Mouse (Mus musculus) lung, embryonic 15.5 days (tissue): Measurements from ENCODE around the gene Spice1. TPM values are rescaled to one million over a fixed set of nuclear protein-coding genes. Genes with fewer than 3 reads are reported as not detected.
A peak's percentile ranks its signal among the peaks of the same experiment; 100 is the strongest.

Source experiments
- ATAC-seq: fragments of 200-750 bp; cut with Nextera tagmentation; 2 replicates; pipeline ENCODE4 v1.8.0; 2017; ENCODE audit warnings: moderate number of reproducible peaks, borderline replicate concordance; ENCODE audit not compliant: low FRiP score, low TSS enrichment; ENCODE audit errors: extremely low read depth
- H3K27ac ChIP-seq: fragments of 300-500 bp; sonication (generic); 2 replicates; pipeline ENCODE4 v1.5.1; 2015; ENCODE audit warnings: moderate library complexity, mild to moderate bottlenecking, inconsistent platforms
- H3K27me3 ChIP-seq: fragments of 300-500 bp; sonication (generic); 2 replicates; pipeline ENCODE4 v1.6.1; 2015; ENCODE audit warnings: inconsistent platforms
- H3K36me3 ChIP-seq: fragments of 300-500 bp; sonication (generic); 2 replicates; pipeline ENCODE4 v1.6.1; 2015; ENCODE audit warnings: inconsistent platforms
- H3K4me1 ChIP-seq: fragments of 300-500 bp; sonication (generic); 2 replicates; pipeline ENCODE4 v1.6.1; 2015; ENCODE audit warnings: inconsistent platforms
- H3K4me2 ChIP-seq: fragments of 300-500 bp; sonication (generic); 2 replicates; pipeline ENCODE4 v1.6.1; 2015; ENCODE audit warnings: inconsistent platforms, mild to moderate bottlenecking, moderate library complexity
- H3K4me3 ChIP-seq: fragments of 300-500 bp; sonication (generic); 2 replicates; pipeline ENCODE4 v1.5.1; 2015; ENCODE audit warnings: mild to moderate bottlenecking, inconsistent platforms
- H3K9ac ChIP-seq: fragments of 300-500 bp; sonication (generic); 2 replicates; pipeline ENCODE4 v1.6.1; 2015; ENCODE audit warnings: inconsistent platforms
- H3K9me3 ChIP-seq: fragments of 300-500 bp; sonication (generic); 2 replicates; pipeline ENCODE4 v1.6.1; 2016; ENCODE audit warnings: inconsistent platforms
- WGBS: fragments of 180-500 bp; shearing (Covaris S2); methylation state at CpG from one replicate; pipeline ENCODE4 v1.1.7; 2015; 5-methylcytosine and 5-hydroxymethylcytosine counted together
- polyA plus RNA-seq: library from polyadenylated mRNA; unstranded; fragments of >200 nt; fragmentation: Nextera tagmentation; extraction: Ambion mirVana; gene quantifications from 2 replicates; pipeline ENCODE4 v1.2.1, GENCODE M21; 2015

Spice1 gene
- 28.4 and 33.5 TPM in 2 replicates for polyA plus RNA-seq

DNA sequence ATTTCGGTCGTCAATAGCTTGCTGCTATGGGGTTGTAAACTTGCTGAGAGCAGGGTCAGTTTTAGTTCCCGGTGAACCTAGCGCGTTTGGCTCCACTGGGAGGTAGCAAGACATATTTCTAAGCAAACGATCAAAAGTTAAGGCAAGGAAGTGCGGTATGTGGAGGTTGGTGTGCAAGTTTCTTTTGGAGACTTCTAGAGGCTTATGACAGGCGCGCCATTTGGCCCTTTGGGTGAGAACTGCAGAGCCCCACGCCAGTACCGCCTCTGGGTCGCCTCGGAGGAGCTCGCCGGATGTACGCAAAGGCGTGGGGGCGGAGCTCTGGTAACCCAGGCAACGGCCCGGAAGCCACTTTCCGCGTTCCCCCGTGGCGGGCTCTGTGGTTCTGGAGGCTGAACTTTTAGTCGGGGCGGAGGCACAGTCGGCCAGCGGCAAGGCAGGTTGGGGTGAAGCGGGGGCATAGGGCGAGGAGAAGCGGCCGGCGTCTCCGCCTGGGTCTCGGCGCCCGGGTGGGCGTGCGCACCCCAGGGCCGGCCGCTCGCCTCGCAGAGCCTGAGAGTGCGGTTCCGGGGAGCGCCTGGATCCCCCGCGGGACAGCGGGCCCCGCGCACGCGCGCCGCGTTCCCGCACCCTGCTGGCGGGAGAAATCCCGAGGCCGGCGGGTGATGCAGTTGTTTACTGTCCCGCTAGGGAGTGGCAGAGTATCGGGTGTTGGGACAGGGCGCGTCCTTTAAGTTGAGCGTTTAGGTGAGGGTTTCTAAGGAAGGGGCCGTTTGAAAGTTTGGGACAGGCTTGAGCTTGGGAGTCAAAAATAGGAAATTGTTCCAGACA is at the start of gene Spice1:
Spice1 (plus strand) TSS at position 51 of the 831 bp plus-strand sequence.
- H3K27me3 ChIP-seq: no peaks in the 10 kb centered on the region
- WGBS: under 1% methylated on average over 67 of the region's 67 CpGs
- peak within 1 kb of the TSS; percentile 96 for H3K27ac ChIP-seq
- no peaks in the 10 kb centered on the region for H3K9me3 ChIP-seq
- H3K4me3 ChIP-seq: peak within 1 kb of the TSS; percentile 85
- H3K36me3 ChIP-seq: no peaks in the 10 kb centered on the region
- H3K9ac ChIP-seq: peak within 1 kb of the TSS; percentile 78
- peaks cover 21% of the 10 kb centered on the region for H3K4me1 ChIP-seq
- peak; percentile 99 for ATAC-seq
- H3K4me2 ChIP-seq: peak within 1 kb of the TSS; percentile 79

DNA sequence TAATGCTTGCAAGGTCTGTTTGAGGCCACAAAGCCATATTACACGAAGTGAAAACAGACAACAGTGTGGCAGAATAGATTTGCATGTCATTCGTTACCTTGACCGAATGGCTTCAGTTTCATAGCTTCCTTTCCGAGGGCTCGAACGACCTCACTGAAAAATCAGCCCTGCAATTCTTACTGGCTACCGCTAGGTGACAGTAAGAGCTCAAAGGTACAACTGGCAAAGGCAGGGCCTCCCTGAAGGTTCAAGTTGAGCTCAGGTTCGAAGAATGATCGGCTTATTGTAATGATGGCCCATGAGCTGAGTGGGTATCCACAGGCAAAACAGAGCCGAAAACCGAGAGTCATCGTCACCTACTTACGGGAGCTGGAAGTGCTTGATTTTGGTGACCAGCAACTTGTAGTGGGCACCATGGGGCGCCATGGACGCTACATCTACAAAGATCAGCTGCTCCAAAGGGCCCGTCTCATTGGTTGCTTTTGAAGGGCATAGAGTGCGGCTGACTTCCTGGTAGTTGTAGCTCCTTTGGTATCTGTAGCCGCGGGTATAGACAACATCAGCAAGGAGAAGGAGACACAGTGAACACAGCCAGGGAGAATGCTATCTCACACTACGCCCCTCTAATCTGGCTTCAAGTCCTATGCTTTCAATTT is 47.4 kb upstream of the Spice1 start:
- Histone ChIP-seq H3K4me2 (no peak overlapping the region), H3K27ac (no peak overlapping the region), H3K36me3 (no peaks in the 10 kb centered on the region), H3K9me3 (no peaks in the 10 kb centered on the region), H3K9ac (no peak overlapping the region), H3K4me1 (no peaks in the 10 kb centered on the region), H3K27me3 (no peaks in the 10 kb centered on the region), H3K4me3 (no peak overlapping the region)
- 77% methylated on average over 20 of the region's 20 CpGs for WGBS
- ATAC-seq: no peak

DNA sequence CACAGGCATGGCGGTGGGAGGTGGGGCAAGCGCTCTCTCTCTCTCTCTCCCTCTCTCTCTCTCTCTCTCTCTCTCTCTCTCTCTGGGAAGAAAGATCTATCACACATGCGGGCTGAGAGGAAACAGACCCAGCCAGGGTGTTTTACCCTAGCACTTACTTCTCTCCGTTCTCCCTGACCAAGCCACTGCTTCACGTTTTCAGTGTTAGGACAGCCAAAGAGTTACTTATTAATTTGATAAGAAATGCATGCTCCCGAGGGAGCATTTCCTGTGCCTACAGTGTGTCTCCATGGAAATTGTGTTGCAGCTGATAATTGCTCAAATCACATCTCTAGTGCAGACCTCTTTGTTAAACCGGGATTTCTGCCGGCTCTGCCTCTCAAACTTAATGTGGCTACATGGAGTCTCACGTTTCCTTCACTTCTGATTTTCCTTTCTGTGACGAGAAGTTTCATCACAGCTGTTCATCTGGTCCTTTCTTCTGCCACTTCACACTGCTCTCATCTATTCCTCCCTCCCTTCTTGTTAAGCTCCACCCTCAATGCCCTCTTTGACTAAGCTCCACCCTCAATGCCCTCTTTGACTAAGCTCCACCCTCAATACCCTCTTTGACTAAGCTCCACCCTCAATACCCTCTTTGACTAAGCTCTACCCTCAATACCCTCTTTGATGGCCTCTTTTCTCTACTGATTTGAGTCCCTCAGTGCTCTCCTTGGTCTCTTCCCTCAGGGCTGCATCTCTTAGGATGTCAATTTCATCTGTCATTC is 44.6 kb upstream of the Spice1 start:
- Histone ChIP-seq H3K4me1 (no peaks in the 10 kb centered on the region), H3K9ac (no peak overlapping the region), H3K4me3 (no peak overlapping the region), H3K27me3 (no peaks in the 10 kb centered on the region), H3K36me3 (no peaks in the 10 kb centered on the region), H3K9me3 (no peaks in the 10 kb centered on the region), H3K4me2 (no peak overlapping the region), H3K27ac (no peak overlapping the region)
- no peak for ATAC-seq
- 39% methylated on average over 10 of the region's 10 CpGs for WGBS

DNA sequence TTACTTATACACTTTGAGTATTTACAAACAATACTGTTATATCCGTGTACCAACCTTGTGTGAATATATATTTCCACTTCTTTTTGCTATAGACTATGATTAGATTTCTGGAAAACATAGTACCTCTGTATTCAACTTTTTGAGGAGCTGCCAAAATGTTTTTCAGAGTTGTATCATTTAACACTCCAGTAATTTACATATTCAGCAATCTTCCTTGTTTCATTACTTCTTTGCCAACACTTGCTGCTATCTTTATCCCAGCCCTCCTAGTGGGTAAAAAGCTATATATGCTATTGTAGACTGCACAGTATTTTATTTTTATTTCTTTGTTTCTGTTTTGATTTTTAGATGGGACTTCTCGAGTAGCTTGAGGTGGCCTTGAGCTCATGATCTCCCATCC is 43.1 kb upstream of the Spice1 start:
- no peaks in the 10 kb centered on the region for H3K4me1 ChIP-seq

DNA sequence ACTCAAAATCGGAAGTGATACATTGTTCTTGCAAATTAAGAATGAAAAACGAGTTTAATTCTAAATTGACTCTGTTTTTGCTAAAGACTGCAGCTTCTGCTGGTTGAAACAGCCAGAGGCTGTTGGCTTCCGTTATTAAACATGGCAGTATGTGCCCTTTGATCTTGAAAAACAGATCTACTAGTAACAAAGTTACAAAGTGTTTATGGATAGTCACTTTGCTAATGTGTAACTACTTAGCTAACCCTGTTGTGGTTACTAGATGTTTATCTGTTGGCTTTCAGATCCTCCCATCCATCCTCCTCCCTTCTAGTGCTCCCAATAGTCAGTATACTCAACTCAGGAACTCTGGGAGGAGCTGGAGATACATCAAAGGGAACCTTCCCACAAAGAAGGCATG is 41.3 kb upstream of the Spice1 start:
- Histone ChIP-seq H3K4me2 (no peak overlapping the region), H3K4me1 (no peaks in the 10 kb centered on the region)

More for the DNA sequence above, 43.1 kb upstream of the Spice1 start:
- H3K9ac ChIP-seq: no peak overlapping the region
- no peaks in the 10 kb centered on the region for H3K27me3 ChIP-seq
- no peak overlapping the region for H3K27ac ChIP-seq
- H3K36me3 ChIP-seq: no peaks in the 10 kb centered on the region
- no peak overlapping the region for H3K4me3 ChIP-seq
- H3K9me3 ChIP-seq: no peaks in the 10 kb centered on the region
- WGBS: 57% methylated on average over 2 of the region's 2 CpGs
- ATAC-seq: no peak
- no peak overlapping the region for H3K4me2 ChIP-seq

DNA sequence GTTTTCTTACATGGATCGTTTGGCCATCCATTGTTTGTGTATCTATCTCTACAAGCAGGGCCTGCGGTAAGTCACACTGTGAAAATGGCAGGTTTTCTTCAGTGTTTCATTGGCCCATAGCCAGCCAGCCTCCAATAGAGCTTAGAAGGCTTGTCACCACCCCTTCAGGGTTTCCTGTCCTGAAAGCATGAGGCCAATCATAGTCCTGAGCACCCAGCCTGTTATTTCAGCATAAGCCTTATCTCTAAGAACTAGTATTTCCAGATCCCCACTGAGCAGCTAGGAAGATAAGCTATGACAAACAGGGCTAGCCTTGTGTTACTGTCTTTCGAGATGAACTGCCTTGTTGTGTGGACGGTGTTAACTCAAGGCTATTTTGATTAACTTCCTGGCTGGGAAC is 33.5 kb upstream of the Spice1 start:
- no peak for ATAC-seq
- H3K4me2 ChIP-seq: no peak overlapping the region
- no peaks in the 10 kb centered on the region for H3K9me3 ChIP-seq
- H3K9ac ChIP-seq: no peak overlapping the region
- no peak overlapping the region for H3K4me3 ChIP-seq
- WGBS: 58% methylated on average over 4 of the region's 4 CpGs
- no peaks in the 10 kb centered on the region for H3K4me1 ChIP-seq
- H3K27ac ChIP-seq: no peak overlapping the region
- H3K27me3 ChIP-seq: no peaks in the 10 kb centered on the region
- no peaks in the 10 kb centered on the region for H3K36me3 ChIP-seq

More for the DNA sequence above, 41.3 kb upstream of the Spice1 start:
- ATAC-seq: no peak
- no peaks in the 10 kb centered on the region for H3K36me3 ChIP-seq
- WGBS: 41% methylated on average over 3 of the region's 3 CpGs
- no peak overlapping the region for H3K27ac ChIP-seq
- H3K4me3 ChIP-seq: no peak overlapping the region
- no peaks in the 10 kb centered on the region for H3K9me3 ChIP-seq
- no peak overlapping the region for H3K9ac ChIP-seq
- no peaks in the 10 kb centered on the region for H3K27me3 ChIP-seq

DNA sequence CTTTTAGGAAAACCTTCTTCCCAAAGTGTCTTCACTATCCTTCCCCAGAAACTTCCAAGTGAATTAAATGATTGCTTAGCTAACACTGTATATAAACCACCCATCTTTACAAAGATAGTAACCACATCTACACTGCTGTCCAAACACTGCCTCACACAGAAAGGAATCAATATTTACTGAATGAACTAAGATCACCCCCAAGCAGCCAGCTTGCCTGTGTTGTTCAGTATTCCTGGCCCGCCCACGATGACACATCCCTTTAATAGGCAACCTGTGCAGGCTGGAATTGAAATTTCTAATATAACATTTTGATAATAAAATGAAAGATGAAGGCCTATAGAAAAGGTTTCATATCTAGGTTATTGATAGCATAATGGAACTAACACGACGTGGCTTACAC is 30.6 kb upstream of the Spice1 start:
- no peak overlapping the region for H3K27ac ChIP-seq
- no peak overlapping the region for H3K4me3 ChIP-seq
- no peaks in the 10 kb centered on the region for H3K4me1 ChIP-seq
- no peaks in the 10 kb centered on the region for H3K27me3 ChIP-seq
- no peak overlapping the region for H3K4me2 ChIP-seq
- H3K9ac ChIP-seq: no peak overlapping the region
- 77% methylated on average over 4 of the region's 4 CpGs for WGBS
- H3K9me3 ChIP-seq: no peaks in the 10 kb centered on the region
- no peaks in the 10 kb centered on the region for H3K36me3 ChIP-seq
- ATAC-seq: no peak

DNA sequence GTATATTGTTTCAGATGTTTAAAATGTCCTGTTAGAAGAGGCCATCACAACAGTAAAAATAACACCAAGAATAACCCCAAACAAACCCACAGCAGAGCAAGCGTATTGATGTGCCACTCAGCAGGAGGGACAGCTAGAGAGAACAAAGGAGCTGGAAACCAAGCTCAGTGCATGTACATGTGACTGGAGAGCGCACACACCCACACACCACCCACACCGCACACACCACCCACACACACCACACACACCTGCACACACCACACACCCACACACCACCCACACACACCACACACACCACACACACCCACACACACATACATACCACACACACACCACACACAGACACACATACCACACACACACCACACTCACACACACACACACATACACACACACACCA is 26.7 kb upstream of the Spice1 start:
- Histone ChIP-seq H3K9ac (no peak overlapping the region), H3K4me2 (no peak overlapping the region), H3K9me3 (no peaks in the 10 kb centered on the region), H3K4me1 (no peaks in the 10 kb centered on the region), H3K27ac (no peak overlapping the region), H3K36me3 (no peaks in the 10 kb centered on the region), H3K27me3 (no peaks in the 10 kb centered on the region), H3K4me3 (no peak overlapping the region)
- WGBS: 85% methylated on average over 3 of the region's 3 CpGs
- no peak for ATAC-seq

DNA sequence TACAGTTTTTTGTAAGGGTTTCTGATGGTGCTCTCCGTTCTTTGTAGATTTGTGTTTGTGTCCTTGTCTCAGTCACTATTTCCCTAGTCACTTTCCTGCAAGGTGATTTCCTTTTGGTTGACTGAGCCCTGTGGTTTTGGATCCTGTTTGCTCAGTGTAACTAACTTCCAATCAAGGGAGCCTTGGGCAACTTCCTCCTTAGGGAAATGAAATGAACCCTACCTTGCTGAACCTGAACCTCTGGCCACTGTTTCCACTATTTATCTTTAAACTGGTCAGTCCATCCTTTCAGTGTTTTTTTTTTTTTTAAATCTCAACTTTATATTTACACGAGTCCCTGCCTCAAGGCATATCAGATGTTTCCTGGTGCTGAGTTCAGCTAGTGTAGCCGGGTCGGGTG is 18.3 kb upstream of the Spice1 start:
- Histone ChIP-seq H3K4me2 (no peak overlapping the region), H3K4me3 (no peak overlapping the region), H3K4me1 (peaks cover 10% of the 10 kb centered on the region), H3K27me3 (peaks cover 22% of the 10 kb centered on the region), H3K36me3 (no peaks in the 10 kb centered on the region), H3K9ac (no peak overlapping the region), H3K9me3 (no peaks in the 10 kb centered on the region), H3K27ac (no peak overlapping the region)
- 46% methylated on average over 4 of the region's 4 CpGs for WGBS
- no peak for ATAC-seq

DNA sequence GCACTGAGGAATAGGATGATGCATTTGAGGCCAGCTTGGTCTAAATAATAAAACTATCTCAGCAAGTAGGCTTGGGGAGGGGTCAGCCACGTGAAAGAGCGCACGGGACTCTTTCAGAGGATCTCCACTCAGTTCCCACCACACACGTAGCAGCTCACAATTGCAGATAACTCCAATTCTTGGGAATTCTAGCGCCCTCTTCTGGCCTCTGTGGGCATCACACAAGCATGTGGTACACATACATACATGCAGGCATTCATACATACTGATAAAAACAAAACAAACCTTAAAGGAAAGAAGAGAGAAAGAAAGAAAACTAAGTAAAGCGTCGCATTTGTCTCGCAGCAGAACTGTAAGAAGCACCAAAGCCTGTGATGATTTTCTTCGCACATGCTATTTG is 16.3 kb upstream of the Spice1 start:
- Histone ChIP-seq H3K4me1 (peaks cover 10% of the 10 kb centered on the region), H3K4me3 (no peak overlapping the region), H3K4me2 (no peak overlapping the region), H3K36me3 (no peaks in the 10 kb centered on the region), H3K27ac (no peak overlapping the region), H3K27me3 (peaks cover 26% of the 10 kb centered on the region), H3K9me3 (no peaks in the 10 kb centered on the region), H3K9ac (no peak overlapping the region)
- no peak for ATAC-seq
- WGBS: 83% methylated on average over 9 of the region's 9 CpGs

DNA sequence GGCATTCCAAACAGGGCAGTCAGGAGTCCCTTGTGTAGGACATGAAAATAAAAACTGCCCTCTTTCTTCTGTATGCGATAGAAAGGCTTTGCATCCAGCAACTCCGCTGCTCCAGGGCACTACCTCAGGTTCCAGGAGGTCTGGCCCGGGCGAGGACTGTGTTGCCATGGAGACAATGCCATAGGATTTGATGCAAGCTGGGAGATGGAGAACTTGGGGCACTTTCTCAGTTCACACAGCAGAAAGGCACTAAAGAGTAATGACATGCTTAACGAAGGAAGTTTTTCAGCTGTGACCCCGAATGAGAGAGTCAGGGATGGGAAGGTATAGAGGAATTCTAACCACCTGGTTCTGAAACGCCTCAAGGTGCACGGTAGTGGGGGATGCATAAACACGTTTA is 15.8 kb upstream of the Spice1 start:
- H3K4me3 ChIP-seq: no peak overlapping the region
- H3K4me1 ChIP-seq: peaks cover 10% of the 10 kb centered on the region
- no peaks in the 10 kb centered on the region for H3K36me3 ChIP-seq
- no peak overlapping the region for H3K9ac ChIP-seq
- no peak for ATAC-seq
- no peak overlapping the region for H3K27ac ChIP-seq
- H3K9me3 ChIP-seq: no peaks in the 10 kb centered on the region
- 24% methylated on average over 9 of the region's 9 CpGs for WGBS
- H3K27me3 ChIP-seq: peaks cover 26% of the 10 kb centered on the region
- peak overlapping the region; percentile 99; the same call in 1 of the 2 replicates for H3K4me2 ChIP-seq

DNA sequence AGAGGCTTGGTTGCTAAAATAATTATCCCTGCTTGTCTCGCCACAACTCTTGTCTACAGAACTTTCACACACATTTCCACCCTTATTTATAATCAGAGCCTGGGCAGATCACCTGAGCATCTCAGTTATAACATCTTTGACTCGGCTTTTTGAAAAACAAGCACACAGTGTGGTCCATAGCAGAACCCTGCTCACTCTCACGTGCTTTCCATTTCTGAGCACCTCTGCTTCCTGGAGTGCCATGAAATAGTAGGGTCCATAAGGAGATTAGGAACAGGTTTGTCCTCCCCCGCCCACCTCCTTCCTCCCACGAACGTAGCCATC is 15.3 kb upstream of the Spice1 start:
- H3K4me2 ChIP-seq: peak overlapping the region; percentile 99
- ATAC-seq: no peak
- 19% methylated on average over 6 of the region's 6 CpGs for WGBS

More for the DNA sequence above, 15.3 kb upstream of the Spice1 start:
- Histone ChIP-seq H3K27ac (no peak overlapping the region), H3K4me1 (peaks cover 10% of the 10 kb centered on the region), H3K36me3 (no peaks in the 10 kb centered on the region), H3K27me3 (peaks cover 26% of the 10 kb centered on the region), H3K4me3 (peak overlapping the region; percentile 55), H3K9me3 (no peaks in the 10 kb centered on the region), H3K9ac (peak overlapping the region; percentile 28)
